Mouse (Mus musculus) liver, adult 2 months (tissue): ENCODE data around the gene C2cd2. TPM values are rescaled to one million over a fixed set of nuclear protein-coding genes. Genes with fewer than 3 reads are reported as not detected.

Experiments used
- DNase-seq: peaks from one replicate; pipeline ENCODE4 v3.0.0-alpha.2; 2011; ENCODE audit warnings: low read depth, low spot score; ENCODE audit errors: extremely low read depth
- H3K27ac ChIP-seq: fragments of 200-500 bp; replicated peaks from 2 replicates; pipeline ENCODE4 v1.5.1; 2012; ENCODE audit warnings: low read depth, mild to moderate bottlenecking, control low read depth, inconsistent platforms, low read length; ENCODE audit not compliant: insufficient read depth
- H3K27me3 ChIP-seq: fragments of 200-500 bp; 2 replicates; pipeline ENCODE4 v1.6.1; 2012; ENCODE audit warnings: mild to moderate bottlenecking, moderate library complexity, low read length, inconsistent platforms; ENCODE audit not compliant: control insufficient read depth, insufficient read depth
- H3K36me3 ChIP-seq: fragments of 200-500 bp; 2 replicates; pipeline ENCODE4 v1.6.1; 2012; ENCODE audit warnings: low read length, inconsistent platforms; ENCODE audit not compliant: control insufficient read depth, insufficient read depth
- H3K4me1 ChIP-seq: fragments of 200-500 bp; 2 replicates; pipeline ENCODE4 v1.6.1; 2011; ENCODE audit warnings: low read length; ENCODE audit not compliant: control insufficient read depth, insufficient read depth
- H3K4me3 ChIP-seq: fragments of 200-500 bp; 2 replicates; pipeline ENCODE4 v1.5.1; 2011; ENCODE audit warnings: low read depth, mild to moderate bottlenecking, control low read depth, low read length, moderate library complexity; ENCODE audit not compliant: insufficient read depth
- H3K79me2 ChIP-seq: fragments of 200-500 bp; 2 replicates; pipeline ENCODE4 v1.6.1; 2012; ENCODE audit warnings: inconsistent platforms, mild to moderate bottlenecking, low read length, moderate library complexity; ENCODE audit not compliant: control insufficient read depth, insufficient read depth
- H3K9ac ChIP-seq: fragments of 200-500 bp; 2 replicates; pipeline ENCODE4 v1.6.1; 2012; ENCODE audit warnings: low read depth, mild to moderate bottlenecking, control low read depth, inconsistent platforms, low read length
- CTCF ChIP-seq: fragments of 200-500 bp; IDR thresholded peaks from 2 replicates; pipeline ENCODE4 v1.5.1; 2011; ENCODE audit warnings: low read depth, low read length, control low read depth
- POLR2A ChIP-seq: fragments of 200-500 bp; IDR thresholded peaks from 2 replicates; pipeline ENCODE4 v1.6.1; 2011; ENCODE audit warnings: low read length, control low read depth; ENCODE audit not compliant: insufficient read depth; ENCODE audit errors: extremely low read depth
- WGBS: fragments of 180-500 bp; shearing (Covaris S2); methylation state at CpG from one replicate; pipeline ENCODE4 v1.1.7; 2018; 5-methylcytosine and 5-hydroxymethylcytosine counted together
- polyA plus RNA-seq: library from polyadenylated mRNA; depleted of rRNA; stranded (reverse); fragments of >200 nt; gene quantifications from 2 replicates; pipeline ENCODE4 v1.2.3, GENCODE M21; 2012
- total RNA-seq: library from RNA; depleted of rRNA; stranded (reverse); fragments of >200 nt; gene quantifications from 2 replicates; pipeline ENCODE4 v1.2.3, GENCODE M21; 2014

C2cd2 gene
- total and polyA plus RNA-seq, 2 experiments = 56.7 to 173 TPM

- peak; percentile 43 for DNase-seq
- TF ChIP-seq CTCF (no peak), POLR2A (no peak)
- H3K4me3 ChIP-seq = no peak overlapping the region
- H3K9ac ChIP-seq = no peak overlapping the region
- H3K79me2 ChIP-seq = peaks cover 46% of the 10 kb centered on the region
- H3K36me3 ChIP-seq = peaks cover under 1% of the 10 kb centered on the region; the same call in 1 of the 2 replicates
- H3K27me3 ChIP-seq = no peaks in the 10 kb centered on the region
- H3K4me1 ChIP-seq = peaks cover 32% of the 10 kb centered on the region
- WGBS = 27% methylated on average over 2 of the region's 2 CpGs
- peak overlapping the region; percentile 75 for H3K27ac ChIP-seq
Observed at GRCm38 (mm10) chr16:97919793-97920192, 42.6 kb downstream of the C2cd2 start.

- Histone ChIP-seq H3K79me2 (peaks cover 43% of the 10 kb centered on the region), H3K27me3 (no peaks in the 10 kb centered on the region), H3K27ac (0 out of 2 replicates have a peak overlapping the region, but pooled peaks have one; percentile 26), H3K36me3 (peaks cover 28% of the 10 kb centered on the region), H3K4me3 (no peak overlapping the region), H3K4me1 (peaks cover 35% of the 10 kb centered on the region), H3K9ac (no peak overlapping the region)
- no peak for DNase-seq
- TF ChIP-seq CTCF (no peak), POLR2A (no peak)
Observed at GRCm38 (mm10) chr16:97912873-97913272, 49.5 kb downstream of the C2cd2 start.

- H3K27me3 ChIP-seq = no peaks in the 10 kb centered on the region
- H3K27ac ChIP-seq = peak overlapping the region; percentile 19; the same call in 1 of the 2 replicates
- no peak overlapping the region for H3K4me3 ChIP-seq
- H3K4me1 ChIP-seq = peaks cover 30% of the 10 kb centered on the region
- TF ChIP-seq CTCF = no peak
- TF ChIP-seq POLR2A = no peak
- peak; percentile 70 for DNase-seq
- H3K36me3 ChIP-seq = peaks cover 30% of the 10 kb centered on the region
- H3K9ac ChIP-seq = no peak overlapping the region; the same call in 1 of the 2 replicates
- peaks cover 23% of the 10 kb centered on the region; the same call in 1 of the 2 replicates for H3K79me2 ChIP-seq
- 86% methylated on average over 1 of the region's 1 CpGs for WGBS
Observed at GRCm38 (mm10) chr16:97909356-97909755, 53.0 kb downstream of the C2cd2 start.

GRCm38 (mm10) chr16:97907496-97907895, 54.9 kb downstream of the C2cd2 start:
- TF ChIP-seq CTCF (no peak), POLR2A (no peak)
- DNase-seq = no peak
- Histone ChIP-seq H3K4me3 (no peak overlapping the region), H3K79me2 (peaks cover 21% of the 10 kb centered on the region; the same call in 1 of the 2 replicates), H3K27ac (no peak overlapping the region), H3K9ac (no peak overlapping the region), H3K4me1 (peaks cover 14% of the 10 kb centered on the region), H3K36me3 (peaks cover 38% of the 10 kb centered on the region), H3K27me3 (no peaks in the 10 kb centered on the region)
- WGBS = 82% methylated on average over 6 of the region's 6 CpGs

GRCm38 (mm10) chr16:97906337-97906736, 56.1 kb downstream of the C2cd2 start:
- Histone ChIP-seq H3K79me2 (peaks cover 19% of the 10 kb centered on the region; the same call in 1 of the 2 replicates), H3K36me3 (peaks cover 30% of the 10 kb centered on the region), H3K27me3 (no peaks in the 10 kb centered on the region), H3K4me3 (no peak overlapping the region), H3K27ac (0 out of 2 replicates have a peak overlapping the region, but pooled peaks have one; percentile 41), H3K4me1 (peaks cover 13% of the 10 kb centered on the region), H3K9ac (no peak overlapping the region)
- DNase-seq = peak; percentile 82
- TF ChIP-seq POLR2A (no peak), CTCF (no peak)

GRCm38 (mm10) chr16:97905449-97905991, 56.9 kb downstream of the C2cd2 start:
- no peak overlapping the region for H3K27ac ChIP-seq
- H3K36me3 ChIP-seq = peaks cover 31% of the 10 kb centered on the region
- no peak for TF ChIP-seq POLR2A
- no peak for TF ChIP-seq CTCF
- H3K4me3 ChIP-seq = no peak overlapping the region
- H3K9ac ChIP-seq = no peak overlapping the region
- no peaks in the 10 kb centered on the region for H3K27me3 ChIP-seq
- peak; percentile 46 for DNase-seq
- WGBS = 54% methylated on average over 2 of the region's 2 CpGs
- peaks cover 24% of the 10 kb centered on the region; the same call in 1 of the 2 replicates for H3K79me2 ChIP-seq
- H3K4me1 ChIP-seq = peaks cover 17% of the 10 kb centered on the region
